Mouse (Mus musculus) urinary bladder, adult 18-20 months (tissue): ENCODE results near the gene Lrrc1.

Experiments used
- DNase-seq, 2 experiments: peaks; one replicate each; pipeline ENCODE4 v3.0.0; 2022; ENCODE audit warnings: low spot score in 2 of 2, mixed read lengths in 2 of 2

Lrrc1 gene

GRCm38 (mm10) chr9:77543351-77544321 lies 1.0 kb downstream of the Lrrc1 start:
- peak; percentile 58 to 72 for DNase-seq

- DNase-seq, result no peak
Measured at GRCm38 (mm10) chr9:77541556-77541955, 3.1 kb downstream of the Lrrc1 start.

- DNase-seq, result no peak
Measured at GRCm38 (mm10) chr9:77539232-77539631, 5.4 kb downstream of the Lrrc1 start.

- DNase-seq, result no peak
Measured at GRCm38 (mm10) chr9:77537357-77537756, 7.3 kb downstream of the Lrrc1 start.

- DNase-seq, result peak in 1 of 2 experiments; percentile 48
Measured at GRCm38 (mm10) chr9:77536832-77537231, 7.8 kb downstream of the Lrrc1 start.

- DNase-seq, result no peak
Measured at GRCm38 (mm10) chr9:77536286-77536685, 8.4 kb downstream of the Lrrc1 start.

GRCm38 (mm10) chr9:77535021-77535744 lies 9.5 kb downstream of the Lrrc1 start:
- DNase-seq, result no peak

GRCm38 (mm10) chr9:77528379-77529041 lies 16.2 kb downstream of the Lrrc1 start:
- peak in 1 of 2 experiments; percentile 8 for DNase-seq

GRCm38 (mm10) chr9:77527170-77527569 lies 17.5 kb downstream of the Lrrc1 start:
- no peak for DNase-seq

GRCm38 (mm10) chr9:77526715-77527114 lies 18.0 kb downstream of the Lrrc1 start:
- no peak for DNase-seq

GRCm38 (mm10) chr9:77525595-77526295 lies 18.9 kb downstream of the Lrrc1 start:
- no peak for DNase-seq

- DNase-seq, result no peak
Measured at GRCm38 (mm10) chr9:77523793-77524192, 20.9 kb downstream of the Lrrc1 start.

GRCm38 (mm10) chr9:77522476-77522875 lies 22.2 kb downstream of the Lrrc1 start:
- DNase-seq, result no peak

GRCm38 (mm10) chr9:77519198-77519597 lies 25.5 kb downstream of the Lrrc1 start:
- DNase-seq, result no peak

GRCm38 (mm10) chr9:77516782-77517364 lies 27.8 kb downstream of the Lrrc1 start:
- no peak for DNase-seq

- no peak for DNase-seq
Measured at GRCm38 (mm10) chr9:77513892-77514291, 30.8 kb downstream of the Lrrc1 start.

- no peak for DNase-seq
Measured at GRCm38 (mm10) chr9:77512220-77512619, 32.5 kb downstream of the Lrrc1 start.

- no peak for DNase-seq
Measured at GRCm38 (mm10) chr9:77510574-77510973, 34.1 kb downstream of the Lrrc1 start.

GRCm38 (mm10) chr9:77507743-77508394 lies 36.8 kb downstream of the Lrrc1 start:
- no peak for DNase-seq
